Mouse (Mus musculus) limb, embryonic 13.5 days (tissue): Measurements from ENCODE around the gene Abtb2. TPM values are rescaled to one million over a fixed set of nuclear protein-coding genes. Genes with fewer than 3 reads are reported as not detected.

Source experiments
- ATAC-seq: fragments of 200-750 bp; cut with Nextera tagmentation; 2 replicates; pipeline ENCODE4 v1.8.0; 2017; ENCODE audit warnings: low read depth, moderate number of reproducible peaks, moderate TSS enrichment; ENCODE audit not compliant: low FRiP score
- H3K27ac ChIP-seq: fragments of 300-500 bp; sonication (generic); 2 replicates; pipeline ENCODE4 v1.5.1; 2015; ENCODE audit warnings: inconsistent platforms, mild to moderate bottlenecking, moderate library complexity
- H3K27me3 ChIP-seq: fragments of 300-500 bp; sonication (generic); 2 replicates; pipeline ENCODE4 v1.6.1; 2015; ENCODE audit warnings: mild to moderate bottlenecking, inconsistent platforms
- H3K36me3 ChIP-seq: fragments of 300-500 bp; sonication (generic); 2 replicates; pipeline ENCODE4 v1.6.1; 2015; ENCODE audit warnings: inconsistent platforms, mild to moderate bottlenecking, moderate library complexity
- H3K4me1 ChIP-seq: fragments of 300-500 bp; sonication (generic); 2 replicates; pipeline ENCODE4 v1.6.1; 2015; ENCODE audit warnings: inconsistent platforms
- H3K4me2 ChIP-seq: fragments of 300-500 bp; sonication (generic); replicated peaks from 2 replicates; pipeline ENCODE4 v1.6.1; 2015; ENCODE audit warnings: inconsistent platforms, mild to moderate bottlenecking, moderate library complexity
- H3K4me3 ChIP-seq: fragments of 300-500 bp; sonication (generic); 2 replicates; pipeline ENCODE4 v1.5.1; 2015; ENCODE audit warnings: moderate library complexity, mild to moderate bottlenecking, inconsistent platforms
- H3K9ac ChIP-seq: fragments of 300-500 bp; sonication (generic); 2 replicates; pipeline ENCODE4 v1.6.1; 2015; ENCODE audit warnings: mild to moderate bottlenecking, inconsistent platforms
- H3K9me3 ChIP-seq: fragments of 300-500 bp; sonication (generic); 2 replicates; pipeline ENCODE4 v1.6.1; 2016; ENCODE audit warnings: inconsistent platforms
- WGBS: fragments of 180-500 bp; shearing (Covaris S2); methylation state at CpG from one replicate; pipeline ENCODE4 v1.1.7; 2015; 5-methylcytosine and 5-hydroxymethylcytosine counted together
- polyA plus RNA-seq: library from polyadenylated mRNA; unstranded; fragments of >200 nt; fragmentation: Nextera tagmentation; extraction: Ambion mirVana; gene quantifications from 2 replicates; pipeline ENCODE4 v1.2.1, GENCODE M21; 2015

The Abtb2 gene
- polyA plus RNA-seq, 1 experiment from 2014 or later: 20.5 TPM

- Histone ChIP-seq H3K4me3 (no peak overlapping the region), H3K27ac (peak overlapping the region; percentile 81), H3K9me3 (no peaks in the 10 kb centered on the region), H3K4me2 (peak overlapping the region; percentile 32), H3K27me3 (no peaks in the 10 kb centered on the region), H3K4me1 (peaks cover 37% of the 10 kb centered on the region), H3K9ac (0 out of 2 replicates have a peak overlapping the region, but pooled peaks have one; percentile 13), H3K36me3 (peaks cover 30% of the 10 kb centered on the region)
- ATAC-seq: peak; percentile 39; the same call in 1 of the 2 replicates
- 42% methylated on average over 4 of the region's 4 CpGs for WGBS
Measured at GRCm38 (mm10) chr2:103685581-103685980, 119.5 kb downstream of the Abtb2 start.

- H3K27me3 ChIP-seq: no peaks in the 10 kb centered on the region
- no peak overlapping the region for H3K9ac ChIP-seq
- ATAC-seq: no peak
- H3K4me1 ChIP-seq: peaks cover 40% of the 10 kb centered on the region
- no peak overlapping the region for H3K27ac ChIP-seq
- H3K4me3 ChIP-seq: no peak overlapping the region
- no peaks in the 10 kb centered on the region for H3K9me3 ChIP-seq
- no peak overlapping the region for H3K4me2 ChIP-seq
- peaks cover 30% of the 10 kb centered on the region for H3K36me3 ChIP-seq
Measured at GRCm38 (mm10) chr2:103687143-103687542, 121.0 kb downstream of the Abtb2 start.

GRCm38 (mm10) chr2:103687888-103688287 is 121.8 kb downstream of the Abtb2 start:
- no peaks in the 10 kb centered on the region for H3K27me3 ChIP-seq
- peaks cover 37% of the 10 kb centered on the region for H3K4me1 ChIP-seq
- no peak overlapping the region for H3K4me3 ChIP-seq
- ATAC-seq: no peak
- no peak overlapping the region for H3K27ac ChIP-seq
- H3K4me2 ChIP-seq: no peak overlapping the region
- peaks cover 30% of the 10 kb centered on the region for H3K36me3 ChIP-seq
- no peaks in the 10 kb centered on the region for H3K9me3 ChIP-seq
- no peak overlapping the region for H3K9ac ChIP-seq

- H3K36me3 ChIP-seq: peaks cover 24% of the 10 kb centered on the region
- H3K4me2 ChIP-seq: no peak overlapping the region
- 71% methylated on average over 6 of the region's 6 CpGs for WGBS
- ATAC-seq: no peak
- no peak overlapping the region for H3K4me3 ChIP-seq
- H3K27ac ChIP-seq: peak overlapping the region; percentile 44; the same call in 1 of the 2 replicates
- H3K9me3 ChIP-seq: no peaks in the 10 kb centered on the region
- H3K9ac ChIP-seq: no peak overlapping the region
- H3K4me1 ChIP-seq: peaks cover 40% of the 10 kb centered on the region
- H3K27me3 ChIP-seq: no peaks in the 10 kb centered on the region
Measured at GRCm38 (mm10) chr2:103690425-103690824, 124.3 kb downstream of the Abtb2 start.

- Histone ChIP-seq H3K4me3 (no peak overlapping the region), H3K9me3 (no peaks in the 10 kb centered on the region), H3K9ac (no peak overlapping the region; the same call in 1 of the 2 replicates), H3K36me3 (peaks cover 24% of the 10 kb centered on the region), H3K27ac (peak overlapping the region; percentile 44; the same call in 1 of the 2 replicates), H3K4me2 (no peak overlapping the region), H3K4me1 (peaks cover 40% of the 10 kb centered on the region), H3K27me3 (no peaks in the 10 kb centered on the region)
- 61% methylated on average over 5 of the region's 5 CpGs for WGBS
- no peak for ATAC-seq
Measured at GRCm38 (mm10) chr2:103690828-103691227, 124.7 kb downstream of the Abtb2 start.

- H3K27me3 ChIP-seq: no peaks in the 10 kb centered on the region
- no peak overlapping the region for H3K4me3 ChIP-seq
- H3K9ac ChIP-seq: no peak overlapping the region
- H3K4me2 ChIP-seq: no peak overlapping the region
- H3K27ac ChIP-seq: no peak overlapping the region
- peaks cover 24% of the 10 kb centered on the region for H3K36me3 ChIP-seq
- 85% methylated on average over 1 of the region's 1 CpGs for WGBS
- peaks cover 40% of the 10 kb centered on the region for H3K4me1 ChIP-seq
- no peak for ATAC-seq
- H3K9me3 ChIP-seq: no peaks in the 10 kb centered on the region
Measured at GRCm38 (mm10) chr2:103691278-103691677, 125.2 kb downstream of the Abtb2 start.

- H3K9ac ChIP-seq: no peak overlapping the region
- no peaks in the 10 kb centered on the region for H3K9me3 ChIP-seq
- ATAC-seq: no peak
- WGBS: 76% methylated on average over 1 of the region's 1 CpGs
- H3K27me3 ChIP-seq: no peaks in the 10 kb centered on the region
- no peak overlapping the region for H3K4me2 ChIP-seq
- no peak overlapping the region for H3K4me3 ChIP-seq
- peaks cover 43% of the 10 kb centered on the region for H3K4me1 ChIP-seq
- peaks cover 16% of the 10 kb centered on the region for H3K36me3 ChIP-seq
- no peak overlapping the region for H3K27ac ChIP-seq
Measured at GRCm38 (mm10) chr2:103692810-103693209, 126.7 kb downstream of the Abtb2 start.

GRCm38 (mm10) chr2:103694777-103695563 is 128.9 kb downstream of the Abtb2 start:
- Histone ChIP-seq H3K4me1 (peaks cover 46% of the 10 kb centered on the region), H3K36me3 (peaks cover 3% of the 10 kb centered on the region), H3K4me2 (no peak overlapping the region), H3K9me3 (no peaks in the 10 kb centered on the region), H3K27ac (peak overlapping the region; percentile 79), H3K4me3 (no peak overlapping the region), H3K9ac (no peak overlapping the region), H3K27me3 (no peaks in the 10 kb centered on the region)
- 31% methylated on average over 4 of the region's 4 CpGs for WGBS
- ATAC-seq: peak; percentile 13; the same call in 1 of the 2 replicates

- peak; percentile 76; the same call in 1 of the 2 replicates for ATAC-seq
- Histone ChIP-seq H3K9ac (no peak overlapping the region), H3K9me3 (no peaks in the 10 kb centered on the region), H3K4me3 (no peak overlapping the region), H3K4me1 (peaks cover 46% of the 10 kb centered on the region), H3K27ac (peak overlapping the region; percentile 79), H3K4me2 (no peak overlapping the region), H3K36me3 (peaks cover 2% of the 10 kb centered on the region), H3K27me3 (no peaks in the 10 kb centered on the region)
- WGBS: 40% methylated on average over 3 of the region's 3 CpGs
Measured at GRCm38 (mm10) chr2:103696177-103696576, 130.1 kb downstream of the Abtb2 start.

GRCm38 (mm10) chr2:103700514-103700913 is 134.4 kb downstream of the Abtb2 start:
- H3K27me3 ChIP-seq: no peaks in the 10 kb centered on the region
- H3K4me1 ChIP-seq: peaks cover 54% of the 10 kb centered on the region
- no peak overlapping the region for H3K4me2 ChIP-seq
- H3K27ac ChIP-seq: no peak overlapping the region
- no peak overlapping the region for H3K9ac ChIP-seq
- H3K4me3 ChIP-seq: no peak overlapping the region
- H3K36me3 ChIP-seq: peaks cover 32% of the 10 kb centered on the region
- H3K9me3 ChIP-seq: no peaks in the 10 kb centered on the region
- ATAC-seq: no peak
- WGBS: 76% methylated on average over 12 of the region's 12 CpGs

GRCm38 (mm10) chr2:103703336-103703735 is 137.2 kb downstream of the Abtb2 start:
- peaks cover 57% of the 10 kb centered on the region for H3K4me1 ChIP-seq
- H3K9ac ChIP-seq: no peak overlapping the region
- no peaks in the 10 kb centered on the region for H3K27me3 ChIP-seq
- peaks cover 52% of the 10 kb centered on the region for H3K36me3 ChIP-seq
- WGBS: 76% methylated on average over 10 of the region's 10 CpGs
- peak overlapping the region; percentile 69; the same call in 1 of the 2 replicates for H3K27ac ChIP-seq
- H3K9me3 ChIP-seq: no peaks in the 10 kb centered on the region
- no peak overlapping the region for H3K4me2 ChIP-seq
- ATAC-seq: no peak
- no peak overlapping the region for H3K4me3 ChIP-seq

GRCm38 (mm10) chr2:103703865-103704264 is 137.8 kb downstream of the Abtb2 start:
- ATAC-seq: peak; percentile 46; the same call in 1 of the 2 replicates
- Histone ChIP-seq H3K27ac (peak overlapping the region; percentile 69; the same call in 1 of the 2 replicates), H3K9ac (no peak overlapping the region), H3K4me3 (no peak overlapping the region), H3K9me3 (no peaks in the 10 kb centered on the region), H3K4me2 (no peak overlapping the region), H3K27me3 (no peaks in the 10 kb centered on the region), H3K36me3 (peaks cover 57% of the 10 kb centered on the region), H3K4me1 (peaks cover 57% of the 10 kb centered on the region)
- 35% methylated on average over 4 of the region's 4 CpGs for WGBS
